Mouse (Mus musculus): ENCODE measurements around the gene Spin2g. TPM values are rescaled to one million over a fixed set of nuclear protein-coding genes. Genes with fewer than 3 reads are reported as not detected.
"Not testable (repeated sequence)": the region's sequence is repeated elsewhere in the genome, so short reads cannot be mapped to it uniquely, and the experiment has no call there.

Spin2g gene
- polyA plus RNA-seq (2015; fragmentation: Nextera tagmentation; extraction: Ambion mirVana): not detected in 2 replicates

DNA sequence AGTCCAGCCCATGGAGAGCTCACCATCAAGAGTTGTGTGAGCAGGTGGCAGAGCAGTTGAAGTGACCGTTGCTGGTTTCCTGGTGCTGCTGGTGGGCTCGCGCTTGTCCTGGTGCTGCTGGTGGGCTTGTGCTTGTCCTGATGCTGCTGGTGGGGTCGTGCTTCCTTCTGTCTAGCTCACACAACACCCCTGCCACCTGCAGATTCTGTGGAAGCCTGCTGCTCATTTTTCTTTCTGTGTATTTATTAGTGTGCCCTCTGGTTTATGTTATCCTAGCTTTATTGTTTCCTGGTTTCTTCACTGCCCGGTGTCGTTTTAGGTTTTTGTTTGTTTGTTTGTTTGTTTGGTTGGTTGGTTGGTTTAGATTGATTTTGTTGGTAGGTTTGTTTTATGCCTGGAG, at the start of gene Spin2g:
TSS of gene Spin2g (minus strand) at position 101 of the 400 bp plus-strand sequence.
- H3K9ac ChIP-seq; H3K4me1 ChIP-seq; H3K36me3 ChIP-seq; H3K4me3 ChIP-seq; H3K27ac ChIP-seq; H3K4me2 ChIP-seq (replicated peaks); H3K9me3 ChIP-seq; H3K27me3 ChIP-seq; ATAC-seq (ENCODE audit: low FRiP score, low read depth): not testable (repeated sequence)
- WGBS: 80% methylated on average over 6 of the region's 6 CpGs

Other genes with a start within 250 kb of the Spin2g start
- not detected in 2 replicates for gene Btbd35f9, start 77.2 kb downstream of the Spin2g start, polyA plus RNA-seq (2015; fragmentation: Nextera tagmentation; extraction: Ambion mirVana)
- not detected in 2 replicates for gene Btbd35f8, start 211.8 kb upstream of the Spin2g start, polyA plus RNA-seq (2015; fragmentation: Nextera tagmentation; extraction: Ambion mirVana)

All from limb, embryonic 13.5 days (tissue).